8 mouse cellular contexts compared by ENCODE assay signal in genomic region chr10:38553688-38554680, GRCm38 (mm10).
DNase-seq lines count a peak whose midpoint lies in the region; ATAC-seq lines count a peak whose summit lies in the region.

No protein-coding gene starts in this region.

- no peaks in the 10 kb centered on the region for H3K4me1 ChIP-seq in kidney, embryonic 14.5 days (ENCODE audit: control insufficient read depth, insufficient read depth, low read length)

- intact Hi-C loops in heart, postnatal 14 days (cut with DNase I): loop anchor here (2.0 to 5.0 kb wide), 3 partner anchors 1417 to 1537 kb away; partner anchors contain the start of gene Marcks

- no peak for DNase-seq in kidney, adult 11 months
- peak; percentile 77 for DNase-seq in fibroblast of lung, adult 2 months (ENCODE audit: low read depth)
- peak; percentile 7 to 16 for DNase-seq in heart, postnatal 14 days
- DNase-seq in layer of hippocampus, postnatal 25 days (ENCODE audit: extremely low spot score in 1 of 2, low spot score in 1 of 2): peak; percentile 14 to 23
- DNase-seq in lung, postnatal 10 days: peak; percentile 42
- peak; percentile 47 to 54 for DNase-seq in right cerebral cortex, adult 2 months (ENCODE audit: low spot score in 2 of 2)
- DNase-seq in thymus, adult 18-20 months: no peak

- peak overlapping the region; percentile 24 for H3K4me3 ChIP-seq in kidney, embryonic 14.5 days (ENCODE audit: low read length)

- H3K4me2 ChIP-seq in kidney, embryonic 14.5 days (replicated peaks; ENCODE audit: low read depth, low read length): peak overlapping the region; percentile 35

- peak overlapping the region; percentile 13; the same call in 1 of the 2 replicates for H3K9ac ChIP-seq in kidney, embryonic 14.5 days (ENCODE audit: low read depth, low read length)

- peak; percentile 78 for ATAC-seq in kidney, embryonic 14.5 days (ENCODE audit: low FRiP score, low TSS enrichment)

- H3K36me3 ChIP-seq in kidney, embryonic 14.5 days (ENCODE audit: control insufficient read depth, insufficient read depth, low read length): no peaks in the 10 kb centered on the region

- 11% methylated on average over 18 of the region's 18 CpGs for WGBS in kidney, embryonic 14.5 days

- no peaks in the 10 kb centered on the region for H3K9me3 ChIP-seq in kidney, embryonic 14.5 days (ENCODE audit: control insufficient read depth, low read length)

- H3K27ac ChIP-seq in kidney, embryonic 14.5 days (ENCODE audit: low read depth, low read length): peak overlapping the region; percentile 60; the same call in 1 of the 2 replicates

- H3K27me3 ChIP-seq in kidney, embryonic 14.5 days (ENCODE audit: control insufficient read depth, insufficient read depth, low read length): no peaks in the 10 kb centered on the region

Comparison
In these comparisons a context has a peak if more than half of its experiments do, and no peak if none do; other contexts are left out.
1. DNase-seq: peak in fibroblast of lung, adult 2 months (single experiment), heart, postnatal 14 days (2 of 2), layer of hippocampus, postnatal 25 days (2 of 2), lung, postnatal 10 days (single experiment) and right cerebral cortex, adult 2 months (2 of 2); none in kidney, adult 11 months (single experiment) and thymus, adult 18-20 months (0 of 2).